Mouse (Mus musculus): Measurements from ENCODE around the gene Gm19426. TPM values are rescaled to one million over a fixed set of nuclear protein-coding genes. Genes with fewer than 3 reads are reported as not detected.
A peak's percentile ranks its signal among the peaks of the same experiment; 100 is the strongest.

Gene Gm19426
- total RNA-seq, 1 experiment: 13.1 TPM

DNA sequence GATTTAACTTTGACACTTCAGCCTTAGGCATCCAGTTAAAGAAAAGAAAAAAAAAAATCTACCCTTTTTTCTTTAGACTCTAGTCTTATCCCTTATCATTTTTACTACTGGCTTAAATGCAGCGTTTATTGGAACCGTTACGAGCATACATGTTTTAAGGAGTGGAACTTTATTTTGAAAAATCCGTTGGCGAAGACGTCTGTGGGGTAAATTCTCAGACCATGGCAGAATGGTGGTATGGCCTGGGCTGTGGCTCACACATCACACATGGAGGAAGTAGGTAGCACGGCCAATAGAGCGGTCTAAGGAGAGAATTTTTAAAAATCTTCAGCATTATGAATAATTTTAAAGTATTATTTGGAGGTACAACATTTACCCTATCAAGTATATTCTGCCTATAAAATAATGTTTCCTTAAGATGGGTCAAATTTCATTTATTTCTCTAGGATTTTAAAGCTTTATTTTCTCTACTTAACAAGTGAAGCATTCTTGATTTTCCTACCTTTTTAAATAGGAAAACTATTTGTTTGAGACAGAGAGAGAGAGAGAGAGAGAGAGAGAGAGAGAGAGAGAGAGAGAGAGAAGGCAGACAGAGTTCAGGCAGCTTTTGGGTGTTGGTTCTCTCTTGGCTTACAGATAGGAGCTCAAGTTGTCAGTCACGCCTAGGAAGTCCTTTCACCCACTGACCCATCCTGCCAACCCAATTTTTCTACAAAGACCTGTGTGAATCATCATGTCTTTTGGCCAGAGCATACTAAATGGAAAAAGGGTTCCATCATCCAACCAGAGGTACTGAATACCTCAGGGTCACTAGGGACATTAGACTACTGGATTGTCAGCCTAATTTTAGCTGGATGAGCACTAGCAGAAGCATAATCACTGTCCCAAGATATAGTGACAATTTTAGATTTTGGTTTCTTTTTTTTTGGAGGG lies 26.8 kb downstream of the Gm19426 start:
- Histone ChIP-seq H3K9ac (ENCODE audit: insufficient read depth, low read depth, low read length, poor library complexity, severe bottlenecking) (peak overlapping the region; percentile 81; the same call in 1 of the 2 replicates), H3K36me3 (ENCODE audit: control insufficient read depth, insufficient read depth, low read length, poor library complexity, severe bottlenecking) (no peaks in the 10 kb centered on the region), H3K4me1 (ENCODE audit: control insufficient read depth in 2 of 2, insufficient read depth in 2 of 2, low read length in 2 of 2, poor library complexity in 1 of 2) (peaks cover 3 to 5% of the 10 kb centered on the region in 2 experiments; a peak in 3 of 4 replicates), H3K4me3 (ENCODE audit: insufficient read depth in 1 of 2, low read depth in 1 of 2, low read length in 2 of 2, poor library complexity in 1 of 2, severe bottlenecking in 1 of 2) (peak overlapping the region; percentile 74 to 90), H3K9me3 (ENCODE audit: control insufficient read depth, insufficient read depth, low read depth, low read length) (no peaks in the 10 kb centered on the region), H3K27ac (ENCODE audit: insufficient read depth, low read depth, low read length, poor library complexity, severe bottlenecking) (no peak overlapping the region)
- no peak for TF ChIP-seq HCFC1 (IDR thresholded peaks at IDR 0.05; ENCODE audit: borderline replicate concordance, insufficient read depth, low read length)
- TF ChIP-seq ZNF384 (IDR thresholded peaks at IDR 0.05; ENCODE audit: low read depth, low read length): no peak
- no peak for TF ChIP-seq MAFK (IDR thresholded peaks at IDR 0.05; ENCODE audit: insufficient read depth, low read depth, low read length)
- TF ChIP-seq ZC3H11A (IDR thresholded peaks at IDR 0.05; ENCODE audit: borderline replicate concordance, low read depth, low read length): no peak
- TF ChIP-seq CHD2 (IDR thresholded peaks at IDR 0.05; ENCODE audit: low read depth, low read length): no peak
- in situ Hi-C loops (cut with MboI; ENCODE audit: low sequenced_read_pairs in 2 of 2, unreplicated experiment in 2 of 2): no loop called here
- no peak for DNase-seq (ENCODE audit: low read depth, low spot score)

DNA sequence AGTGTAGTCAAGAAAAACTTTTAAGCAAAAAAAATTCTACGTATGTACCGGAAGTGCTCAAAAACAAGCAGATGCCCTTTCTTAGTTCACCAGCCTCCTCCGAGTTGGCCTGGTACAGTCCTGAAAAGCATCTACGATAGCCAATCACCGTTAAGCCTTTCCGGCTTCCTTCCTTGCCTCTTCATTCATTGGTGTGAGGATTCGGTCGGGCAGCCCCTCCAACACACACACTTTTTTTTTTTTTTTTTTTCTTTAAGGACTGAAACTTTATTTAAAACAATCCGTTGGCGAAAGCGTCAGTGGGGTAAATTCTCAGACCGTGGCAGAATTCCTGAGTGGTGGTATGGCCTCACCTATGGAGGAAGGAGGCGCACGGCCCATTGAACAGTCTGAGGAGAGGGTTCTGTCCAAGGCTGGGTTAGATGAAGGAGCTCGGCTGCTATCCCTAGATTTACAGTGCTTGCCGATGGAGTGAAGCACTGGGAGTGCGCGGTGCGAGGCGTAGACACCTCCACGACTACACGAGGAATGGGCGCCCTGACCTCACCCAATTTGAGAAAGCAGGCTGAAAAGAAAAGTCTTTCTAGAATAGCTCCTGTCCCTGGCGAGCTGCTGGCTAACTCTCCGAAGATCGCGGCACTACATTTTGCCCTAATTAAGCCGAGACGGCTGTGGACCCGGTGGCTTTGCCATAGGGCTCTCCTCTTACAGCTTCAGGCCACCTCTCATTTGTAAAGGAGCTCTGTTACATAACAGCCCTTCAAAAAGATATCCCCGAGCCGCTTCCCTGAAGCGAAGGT lies 27.7 kb downstream of the Gm19426 start:
- Histone ChIP-seq H3K4me3 (ENCODE audit: insufficient read depth in 1 of 2, low read depth in 1 of 2, low read length in 2 of 2, poor library complexity in 1 of 2, severe bottlenecking in 1 of 2) (peak overlapping the region; percentile 74 to 90), H3K4me1 (ENCODE audit: control insufficient read depth in 2 of 2, insufficient read depth in 2 of 2, low read length in 2 of 2, poor library complexity in 1 of 2) (peaks cover 3 to 5% of the 10 kb centered on the region in 2 experiments; a peak in 3 of 4 replicates), H3K9me3 (ENCODE audit: control insufficient read depth, insufficient read depth, low read depth, low read length) (no peaks in the 10 kb centered on the region), H3K27ac (ENCODE audit: insufficient read depth, low read depth, low read length, poor library complexity, severe bottlenecking) (peak overlapping the region; percentile 57), H3K9ac (ENCODE audit: insufficient read depth, low read depth, low read length, poor library complexity, severe bottlenecking) (peak overlapping the region; percentile 81), H3K36me3 (ENCODE audit: control insufficient read depth, insufficient read depth, low read length, poor library complexity, severe bottlenecking) (no peaks in the 10 kb centered on the region)
- DNase-seq (ENCODE audit: low read depth, low spot score): peak; percentile 86
- TF ChIP-seq MAFK (IDR thresholded peaks at IDR 0.05; ENCODE audit: insufficient read depth, low read depth, low read length) (peak; percentile 86), HCFC1 (IDR thresholded peaks at IDR 0.05; ENCODE audit: borderline replicate concordance, insufficient read depth, low read length) (peak; percentile 87), CHD2 (IDR thresholded peaks at IDR 0.05; ENCODE audit: low read depth, low read length) (peak; percentile 78), ZC3H11A (IDR thresholded peaks at IDR 0.05; ENCODE audit: borderline replicate concordance, low read depth, low read length) (no peak), ZNF384 (IDR thresholded peaks at IDR 0.05; ENCODE audit: low read depth, low read length) (peak; percentile 100)
- in situ Hi-C loops (cut with MboI; ENCODE audit: low sequenced_read_pairs in 2 of 2, unreplicated experiment in 2 of 2): no loop called here

DNA sequence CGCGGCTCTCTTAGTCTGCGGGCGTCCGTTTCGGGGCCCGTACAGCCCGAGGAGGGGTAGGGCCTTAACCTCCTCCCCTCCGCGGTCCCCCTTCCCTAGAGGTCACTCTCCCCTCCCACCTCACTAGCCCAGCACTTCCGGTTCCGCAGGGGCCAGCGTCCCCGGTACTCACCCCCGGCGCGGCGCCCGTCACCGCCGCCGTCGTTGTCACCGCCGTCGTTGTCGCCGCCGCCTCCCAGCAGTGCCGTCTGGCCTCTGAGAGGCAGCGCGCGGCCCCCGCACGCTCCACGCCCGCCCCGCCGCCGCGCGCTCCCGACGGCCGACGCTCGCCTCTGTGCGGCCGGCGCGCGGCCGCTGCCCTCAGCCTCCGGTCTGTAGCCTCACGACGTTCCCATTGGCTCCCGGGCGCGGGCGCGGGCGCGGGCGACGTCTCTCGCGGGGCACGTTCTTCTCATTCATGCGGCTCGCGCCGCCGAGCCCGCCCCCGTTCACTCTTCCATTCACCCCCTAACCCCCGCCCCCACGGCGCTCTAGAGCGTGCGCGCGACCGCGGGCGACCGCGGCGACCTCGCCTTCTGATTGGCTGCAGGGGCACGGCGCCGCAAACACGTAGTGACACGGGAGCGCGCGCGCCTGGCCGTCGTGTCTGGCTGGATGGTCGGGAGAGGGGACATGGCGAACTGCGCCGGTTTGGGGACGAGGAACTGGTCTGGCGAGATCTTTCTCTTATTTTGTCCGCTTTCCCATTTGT lies 28.5 kb downstream of the Gm19426 start, which contains the start of gene Zdhhc5:
Gene Zdhhc5 (minus strand): TSS at position 370 of the 751 bp plus-strand sequence.
- Histone ChIP-seq H3K9ac (ENCODE audit: insufficient read depth, low read depth, low read length, poor library complexity, severe bottlenecking) (peak within 1 kb of the TSS; percentile 85), H3K27ac (ENCODE audit: insufficient read depth, low read depth, low read length, poor library complexity, severe bottlenecking) (peak within 1 kb of the TSS; percentile 88), H3K36me3 (ENCODE audit: control insufficient read depth, insufficient read depth, low read length, poor library complexity, severe bottlenecking) (peaks cover 2% of the 10 kb centered on the region), H3K4me3 (ENCODE audit: insufficient read depth in 1 of 2, low read depth in 1 of 2, low read length in 2 of 2, poor library complexity in 1 of 2, severe bottlenecking in 1 of 2) (peak within 1 kb of the TSS; percentile 84 to 90), H3K9me3 (ENCODE audit: control insufficient read depth, insufficient read depth, low read depth, low read length) (no peaks in the 10 kb centered on the region), H3K4me1 (ENCODE audit: control insufficient read depth in 2 of 2, insufficient read depth in 2 of 2, low read length in 2 of 2, poor library complexity in 1 of 2) (peaks cover 3 to 5% of the 10 kb centered on the region in 2 experiments; a peak in 3 of 4 replicates)
- DNase-seq (ENCODE audit: low read depth, low spot score): peak; percentile 97
- no peak for TF ChIP-seq ZC3H11A (IDR thresholded peaks at IDR 0.05; ENCODE audit: borderline replicate concordance, low read depth, low read length)
- TF ChIP-seq CHD2 (IDR thresholded peaks at IDR 0.05; ENCODE audit: low read depth, low read length): peak; percentile 35; the same call in 1 of the 2 replicates
- TF ChIP-seq ZNF384 (IDR thresholded peaks at IDR 0.05; ENCODE audit: low read depth, low read length): no peak
- TF ChIP-seq MAFK (IDR thresholded peaks at IDR 0.05; ENCODE audit: insufficient read depth, low read depth, low read length): no peak
- no peak for TF ChIP-seq HCFC1 (IDR thresholded peaks at IDR 0.05; ENCODE audit: borderline replicate concordance, insufficient read depth, low read length)
- in situ Hi-C loops (cut with MboI; ENCODE audit: low sequenced_read_pairs in 2 of 2, unreplicated experiment in 2 of 2): no loop called here

DNA sequence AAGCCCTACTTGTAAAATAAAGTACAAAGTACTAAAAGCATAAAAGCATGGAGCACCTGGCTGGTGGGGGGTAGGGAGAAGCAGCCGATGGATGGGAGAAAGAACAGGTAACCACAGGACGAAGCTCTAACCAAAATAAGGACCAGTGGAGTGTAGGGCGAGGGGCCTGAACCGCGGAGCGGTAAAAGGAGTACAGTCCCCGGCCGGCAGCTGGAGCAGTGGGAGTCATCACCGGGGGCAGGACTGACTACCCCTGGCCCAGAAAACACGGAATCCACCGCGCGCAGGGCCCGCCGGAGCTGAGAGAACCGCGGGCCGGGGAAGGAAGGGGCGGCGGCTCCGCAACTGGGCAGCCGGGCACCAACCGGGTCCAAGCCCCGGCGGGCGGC lies 29.0 kb downstream of the Gm19426 start:
- in situ Hi-C loops (cut with MboI; ENCODE audit: low sequenced_read_pairs in 2 of 2, unreplicated experiment in 2 of 2): no loop called here
- Histone ChIP-seq H3K9me3 (ENCODE audit: control insufficient read depth, insufficient read depth, low read depth, low read length) (no peaks in the 10 kb centered on the region), H3K36me3 (ENCODE audit: control insufficient read depth, insufficient read depth, low read length, poor library complexity, severe bottlenecking) (peaks cover 2% of the 10 kb centered on the region), H3K4me3 (ENCODE audit: insufficient read depth in 1 of 2, low read depth in 1 of 2, low read length in 2 of 2, poor library complexity in 1 of 2, severe bottlenecking in 1 of 2) (peak overlapping the region; percentile 84 to 87), H3K9ac (ENCODE audit: insufficient read depth, low read depth, low read length, poor library complexity, severe bottlenecking) (peak overlapping the region; percentile 85), H3K27ac (ENCODE audit: insufficient read depth, low read depth, low read length, poor library complexity, severe bottlenecking) (peak overlapping the region; percentile 88), H3K4me1 (ENCODE audit: control insufficient read depth in 2 of 2, insufficient read depth in 2 of 2, low read length in 2 of 2, poor library complexity in 1 of 2) (peaks cover 3 to 5% of the 10 kb centered on the region in 2 experiments; a peak in 3 of 4 replicates)
- no peak for DNase-seq (ENCODE audit: low read depth, low spot score)
- TF ChIP-seq HCFC1 (IDR thresholded peaks at IDR 0.05; ENCODE audit: borderline replicate concordance, insufficient read depth, low read length) (no peak), MAFK (IDR thresholded peaks at IDR 0.05; ENCODE audit: insufficient read depth, low read depth, low read length) (no peak), ZNF384 (IDR thresholded peaks at IDR 0.05; ENCODE audit: low read depth, low read length) (0 out of 2 replicates have a peak, but pooled peaks have one; percentile 16)

All from ES-E14 (cell line).